Mouse (Mus musculus) CH12F3 (cell line): Measurements from ENCODE around the gene Lcorl.

Source experiments
- in situ Hi-C: fragments of 300-500 bp; cut with MboI; formaldehyde crosslinking; loops from 2 replicates; pipeline ENCODE4 v1.14.3; 2020; ENCODE audit warnings: low sequenced_read_pairs

Gene Lcorl

DNA sequence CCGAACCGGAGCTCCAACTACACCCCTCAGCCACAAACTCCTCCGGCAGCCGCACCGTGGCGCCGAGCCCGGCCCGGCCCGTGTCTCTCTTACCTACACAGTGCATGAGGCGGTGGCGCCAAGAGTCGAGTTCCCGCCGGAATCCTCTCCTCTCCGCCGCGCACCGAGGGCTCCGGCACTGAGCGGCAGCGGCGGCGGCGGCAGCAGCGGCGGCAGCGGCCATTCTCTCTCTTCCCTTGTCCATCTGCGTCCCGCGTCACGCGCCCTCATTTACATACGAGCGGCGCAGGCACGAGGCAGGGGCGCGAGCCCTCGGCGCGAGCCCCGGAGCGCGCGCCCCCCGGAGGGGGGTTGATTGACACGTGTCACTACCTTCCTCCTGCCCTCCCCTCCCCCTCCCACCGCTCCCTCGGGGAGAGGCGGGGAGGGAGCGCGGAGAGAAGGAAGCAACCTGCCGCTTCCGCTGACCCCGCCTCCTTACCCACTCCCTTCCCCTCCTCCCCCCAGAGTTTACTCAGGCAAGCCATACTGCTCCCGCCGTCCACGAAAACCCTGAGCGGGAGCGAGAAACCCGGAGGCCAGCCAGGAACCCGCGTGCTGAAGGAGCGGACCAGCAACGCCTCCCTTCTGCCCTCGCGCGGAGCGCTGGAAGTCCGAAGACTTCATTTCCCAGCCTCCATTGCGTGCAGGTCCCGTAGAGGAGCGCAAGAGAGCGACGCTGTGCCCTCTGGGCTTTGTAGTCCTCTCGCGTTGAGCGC, at the start of gene Lcorl:
Gene Lcorl, minus strand, starts transcription at position 362 of the 758 bp plus-strand sequence.
- in situ Hi-C loops = no loop called here

DNA sequence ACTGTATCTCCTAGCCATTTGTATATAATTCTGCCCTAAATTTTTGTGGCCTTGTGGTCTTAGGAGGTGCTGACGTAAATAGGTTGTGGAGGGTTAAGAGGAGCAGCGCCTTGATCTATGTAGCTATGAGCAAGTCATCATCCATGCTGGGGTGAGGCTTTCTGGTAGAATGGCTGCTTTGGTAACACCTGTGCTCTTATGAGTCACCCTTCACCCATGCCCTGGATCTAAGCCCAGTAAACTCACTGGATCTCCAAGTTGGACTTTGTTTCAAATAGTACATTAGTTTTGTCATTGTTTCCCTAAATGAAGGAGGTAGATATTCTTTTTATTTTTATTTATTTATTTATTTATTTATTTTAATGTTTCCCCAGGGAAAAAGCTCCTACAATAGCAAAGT, 47.3 kb upstream of the Lcorl start:
- in situ Hi-C loops = no loop called here

DNA sequence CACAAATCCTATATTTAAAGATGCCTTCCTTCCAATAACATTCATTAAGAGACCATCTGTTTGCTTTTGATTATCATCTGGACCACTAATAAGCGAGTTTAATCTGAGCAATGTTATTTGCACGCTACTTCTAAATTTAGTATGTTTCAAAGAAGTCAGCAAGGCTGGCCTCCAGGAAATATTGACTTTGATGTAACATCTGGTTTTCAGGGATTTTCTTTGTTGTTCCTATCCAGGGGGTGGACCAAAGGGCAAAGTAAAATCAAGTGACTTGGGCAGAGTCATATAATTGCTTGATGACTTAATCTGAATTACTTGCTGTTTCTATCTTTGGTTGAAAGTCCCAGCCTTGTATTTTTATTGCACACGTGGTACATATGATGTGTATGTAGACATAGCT, 45.8 kb upstream of the Lcorl start:
- in situ Hi-C loops = no loop called here

DNA sequence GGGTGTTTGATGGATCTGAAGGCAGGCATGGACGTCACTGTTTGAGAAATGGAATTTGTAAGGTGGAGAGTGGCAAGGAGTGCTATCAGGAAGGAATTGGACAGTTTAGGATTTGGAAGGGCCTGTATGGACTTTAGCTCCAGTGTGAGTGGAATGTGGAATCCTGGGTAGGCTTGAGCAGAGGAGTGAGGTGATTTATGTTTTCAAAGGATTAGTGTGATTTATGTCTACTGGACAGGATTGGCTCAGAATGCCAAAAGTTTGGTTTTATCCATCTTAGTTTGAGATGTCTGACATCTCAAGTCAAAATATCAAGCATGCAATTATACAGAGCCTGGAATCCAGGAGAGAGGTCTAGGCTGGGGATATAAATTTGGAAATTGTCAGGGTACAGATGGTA, 37.9 kb upstream of the Lcorl start:
- in situ Hi-C loops = no loop called here

DNA sequence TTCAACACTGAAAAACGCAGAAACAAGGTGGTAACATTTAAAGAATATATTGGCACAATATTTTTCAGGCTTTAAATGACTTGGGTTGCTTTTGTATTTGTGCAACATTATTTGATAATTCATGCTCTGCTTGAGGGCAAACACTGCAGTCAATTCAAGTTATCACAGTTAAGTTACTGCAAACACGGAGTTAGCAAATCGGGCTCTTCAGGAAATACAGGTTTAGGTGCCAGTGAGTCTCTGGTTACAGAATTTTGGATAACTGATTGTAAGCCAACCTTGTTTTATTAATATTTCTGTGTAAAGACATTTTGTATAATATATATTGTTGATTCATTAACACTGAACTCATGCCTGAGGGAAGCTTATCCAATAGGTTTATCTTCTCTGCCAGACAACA, 36.3 kb upstream of the Lcorl start:
- in situ Hi-C loops = no loop called here

- in situ Hi-C loops = no loop called here
Measured at GRCm38 (mm10) chr5:45876328-45876727, 18.9 kb upstream of the Lcorl start.

DNA sequence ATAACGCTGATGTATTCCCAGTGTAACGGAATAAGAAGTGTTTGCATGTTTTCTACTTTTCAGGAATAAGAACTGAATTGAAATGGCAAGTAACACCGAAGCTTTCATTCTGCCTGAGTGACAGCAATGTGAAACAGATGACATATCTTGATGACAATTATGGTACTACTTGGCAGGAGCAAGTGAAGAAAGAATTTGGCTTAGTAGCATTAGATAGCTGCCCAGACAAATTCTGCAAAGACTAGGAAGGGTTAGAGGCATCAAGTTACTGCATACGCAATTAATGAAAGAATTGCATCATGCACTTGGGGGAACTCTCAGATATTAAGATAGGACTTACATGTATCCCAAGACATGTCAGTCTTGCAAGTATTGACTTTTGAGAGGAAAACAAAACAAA, 18.1 kb upstream of the Lcorl start:
- in situ Hi-C loops = no loop called here

DNA sequence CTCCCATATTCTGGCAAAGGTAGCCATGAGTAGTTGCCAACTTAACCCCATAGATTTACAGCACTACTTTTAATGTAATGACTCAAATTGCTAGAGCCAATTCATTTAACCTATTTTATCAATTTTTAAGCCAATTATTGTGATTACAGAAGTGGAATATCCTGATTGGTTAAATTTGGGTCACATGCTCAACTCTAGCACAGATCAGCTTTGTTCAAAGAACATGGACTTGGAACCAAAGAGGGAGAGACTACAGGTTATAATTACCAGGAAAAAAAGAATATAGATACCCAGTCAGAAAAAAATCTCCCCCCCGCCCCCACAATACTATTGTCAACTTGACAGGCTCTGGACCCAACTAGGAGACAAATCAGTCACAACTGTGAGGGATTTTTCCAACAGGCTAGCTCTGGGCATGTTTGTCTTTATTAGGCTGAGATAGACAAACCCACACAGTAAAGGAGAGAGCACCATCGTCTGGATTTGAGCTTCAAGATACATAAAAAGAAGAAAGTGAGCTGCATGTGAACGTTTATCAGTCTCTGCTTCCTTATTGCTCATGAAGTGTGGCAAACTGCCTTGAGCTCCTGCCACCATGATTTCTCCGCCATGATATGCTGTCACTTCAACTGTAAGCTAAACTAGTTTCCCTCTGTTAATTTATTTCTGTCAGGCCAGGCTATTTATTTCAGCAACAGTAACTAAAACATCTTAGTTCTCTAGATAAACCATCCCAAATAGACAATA, 17.0 kb upstream of the Lcorl start:
- in situ Hi-C loops = no loop called here

DNA sequence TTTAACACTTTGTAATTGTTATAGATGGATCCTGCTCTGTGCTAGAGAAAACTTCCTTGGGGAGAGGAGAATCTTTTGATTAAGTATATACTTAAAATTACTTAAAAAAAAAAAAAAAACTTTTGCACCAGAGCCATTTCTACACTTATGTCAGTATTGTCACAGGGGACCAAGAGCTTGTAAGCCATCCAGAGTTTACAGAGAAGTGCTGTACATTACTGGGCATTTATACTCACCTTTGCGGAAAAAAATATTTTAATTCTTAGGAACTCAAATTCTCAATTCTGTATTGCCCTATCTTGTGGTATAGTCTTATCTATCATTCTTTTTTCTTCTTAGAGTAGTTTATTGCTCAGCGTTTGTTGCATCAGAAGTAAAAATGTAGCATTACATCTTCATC, 953 bp upstream of the Lcorl start:
- in situ Hi-C loops = no loop called here

DNA sequence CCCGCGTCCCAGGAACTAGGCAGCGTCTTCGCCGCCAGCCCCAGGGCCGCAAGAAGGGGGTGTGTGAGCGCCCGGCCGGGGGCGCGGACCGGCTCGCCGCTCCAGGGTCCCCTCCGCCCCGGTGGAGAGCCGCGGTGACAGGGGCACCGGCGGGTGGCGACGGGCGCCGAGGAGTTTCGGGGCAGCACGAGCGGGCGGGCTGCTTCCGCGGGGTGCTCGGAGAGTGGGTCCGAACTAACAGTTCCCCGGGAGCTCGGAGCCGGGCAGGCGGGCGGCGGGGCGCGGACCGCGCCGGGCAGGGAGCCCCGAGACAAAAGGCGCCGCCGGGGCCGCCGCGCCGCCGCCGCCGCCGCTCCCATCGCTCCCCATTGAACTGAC, 550 bp downstream of the Lcorl start:
- in situ Hi-C loops = no loop called here

DNA sequence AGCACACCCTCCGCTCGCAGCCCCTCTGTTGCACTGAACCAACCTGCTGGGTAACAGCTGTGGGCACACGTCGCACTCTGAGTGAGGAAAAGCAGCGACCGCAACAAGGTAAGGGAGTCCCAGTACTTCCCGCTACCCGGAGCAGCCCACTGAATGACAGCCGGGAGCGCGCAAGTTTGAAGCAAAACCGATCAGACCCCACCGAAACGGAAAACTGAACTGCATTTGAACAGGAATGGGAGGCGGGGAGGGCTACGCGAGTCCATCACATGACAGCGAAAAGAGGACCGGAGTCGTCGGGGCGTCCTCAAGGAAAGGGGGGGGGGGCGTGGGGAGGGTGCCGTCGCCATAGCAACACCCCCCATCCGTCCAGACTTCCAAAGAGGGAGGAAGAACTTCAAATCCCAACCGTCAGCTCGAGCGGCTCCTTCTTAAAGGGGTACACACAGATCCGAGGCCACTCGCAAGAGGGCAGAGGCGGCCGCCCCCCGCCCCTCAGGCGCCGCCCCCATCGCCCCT, 1.1 kb downstream of the Lcorl start:
- in situ Hi-C loops = no loop called here

DNA sequence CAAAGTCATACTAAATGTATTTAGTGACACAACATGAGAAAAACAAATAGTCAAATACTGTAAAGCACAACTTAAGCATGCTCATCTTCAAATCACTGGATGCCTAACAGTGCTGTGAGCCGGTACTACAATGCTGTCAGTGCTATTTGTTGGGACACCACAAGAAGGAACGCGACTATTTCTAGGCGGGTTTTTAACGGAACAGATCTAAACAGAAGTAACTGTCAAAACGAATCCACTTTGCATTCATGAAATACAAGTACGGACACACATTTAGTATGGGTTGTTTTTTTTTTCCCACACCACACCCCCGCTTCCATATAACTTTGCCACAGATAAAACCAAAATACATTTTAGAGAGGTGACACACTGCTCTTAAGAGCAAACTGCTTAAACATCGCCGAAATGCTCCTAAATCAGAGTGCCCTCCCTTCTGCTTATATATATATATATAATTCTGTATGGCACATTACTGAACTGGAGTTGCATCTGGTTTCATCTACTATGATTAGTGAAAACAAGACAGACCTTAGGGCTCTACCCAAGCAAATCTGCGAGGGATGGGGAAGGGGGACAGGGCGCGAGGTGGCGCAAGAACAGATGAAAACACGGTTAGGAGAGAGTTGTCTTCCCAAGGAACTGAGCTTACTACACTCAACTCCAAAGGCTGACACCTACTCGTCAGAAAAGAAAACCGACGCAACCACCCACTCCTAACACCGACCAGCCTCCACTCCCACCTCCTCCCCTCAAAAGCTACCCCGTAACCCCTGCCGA, 1.7 kb downstream of the Lcorl start:
- in situ Hi-C loops = no loop called here

GRCm38 (mm10) chr5:45844723-45845122, 12.7 kb downstream of the Lcorl start:
- in situ Hi-C loops = no loop called here

DNA sequence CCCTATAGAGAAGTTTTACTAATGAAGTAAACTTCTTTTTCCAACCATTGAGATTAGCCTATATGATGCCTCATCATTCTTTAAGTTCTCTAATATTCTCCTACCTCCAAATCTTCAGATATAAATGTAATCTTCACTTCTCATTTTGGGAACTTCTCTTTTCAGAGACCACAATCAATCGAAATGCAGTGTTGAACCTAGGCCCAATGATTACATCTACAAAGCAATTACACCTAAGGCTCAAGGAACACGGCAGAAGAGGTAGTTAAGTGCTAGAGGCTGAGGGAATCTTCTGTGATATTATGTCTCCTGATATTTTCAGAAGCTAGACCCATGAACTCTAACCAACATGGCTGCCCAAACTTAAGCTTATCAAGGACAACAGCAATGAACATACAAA, 22.3 kb downstream of the Lcorl start:
- in situ Hi-C loops = no loop called here

GRCm38 (mm10) chr5:45811527-45811926, 45.9 kb downstream of the Lcorl start:
- in situ Hi-C loops = no loop called here

DNA sequence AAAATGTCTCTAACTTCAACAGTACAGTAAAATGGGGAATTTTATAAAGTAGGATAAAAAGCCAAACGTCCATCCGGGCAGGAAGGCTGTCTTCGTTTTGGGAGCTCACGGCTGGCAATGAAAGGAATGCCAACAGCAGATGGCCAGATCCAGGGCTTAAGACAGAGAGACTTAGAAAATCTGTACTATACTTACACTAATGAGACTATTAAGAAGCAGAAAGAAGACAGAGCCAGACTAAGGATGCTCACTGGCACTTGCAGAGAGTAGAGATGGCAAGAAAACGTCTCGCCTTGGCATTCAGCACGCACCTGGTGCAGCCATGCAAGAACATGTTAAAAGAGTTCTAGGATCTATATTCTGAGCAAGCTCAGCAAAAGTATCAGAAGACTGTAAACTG, 65.6 kb downstream of the Lcorl start:
- in situ Hi-C loops = no loop called here

DNA sequence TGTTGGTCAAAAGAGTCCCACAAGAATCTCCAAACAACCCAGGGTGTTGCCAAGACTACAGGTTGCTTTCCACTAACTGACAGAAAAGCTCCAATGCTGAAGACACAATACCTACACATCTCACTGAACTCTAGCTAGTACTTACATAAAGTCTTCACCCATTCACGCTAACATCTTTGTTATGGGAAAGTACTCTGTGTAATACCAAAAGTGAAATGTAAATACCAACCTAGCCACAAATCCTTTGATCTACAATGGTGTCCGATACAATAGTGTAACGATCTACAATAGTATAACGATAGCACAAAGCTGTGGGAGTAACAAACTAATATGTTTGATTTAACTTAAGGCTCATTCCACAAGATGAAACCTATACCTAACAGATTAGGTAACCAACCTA, 67.2 kb downstream of the Lcorl start:
- in situ Hi-C loops = no loop called here

DNA sequence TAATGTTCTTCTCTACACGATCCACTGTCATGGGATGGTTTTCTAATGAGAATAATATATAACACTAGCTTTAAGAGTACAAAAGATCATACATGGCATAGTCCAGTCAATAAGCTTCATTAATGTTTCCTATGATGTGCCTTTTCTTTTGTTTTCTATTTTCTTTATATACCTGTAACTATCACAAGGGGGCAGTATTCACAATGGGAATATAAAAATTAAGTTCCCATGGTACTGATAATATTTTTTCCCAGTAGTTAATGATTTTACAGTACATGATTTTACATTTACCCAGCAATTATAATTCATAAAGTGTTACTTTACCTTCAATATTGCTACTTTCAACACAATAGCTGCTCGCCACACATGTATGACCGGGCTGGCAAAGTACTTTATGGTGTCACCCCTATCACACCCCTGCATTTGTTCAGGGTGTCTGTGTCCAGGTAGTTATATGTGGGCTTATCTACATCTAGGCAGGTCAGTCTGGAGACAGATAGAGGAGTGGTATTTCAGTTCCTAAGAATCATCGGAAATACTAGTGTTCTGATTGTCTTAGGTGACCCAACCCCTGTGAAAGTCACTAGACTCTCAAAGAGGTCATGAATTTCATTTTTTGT, 99.8 kb downstream of the Lcorl start:
- in situ Hi-C loops = loop anchor here (10.0 kb wide), 1 partner anchor 587 kb away; no protein-coding TSS in a partner anchor

DNA sequence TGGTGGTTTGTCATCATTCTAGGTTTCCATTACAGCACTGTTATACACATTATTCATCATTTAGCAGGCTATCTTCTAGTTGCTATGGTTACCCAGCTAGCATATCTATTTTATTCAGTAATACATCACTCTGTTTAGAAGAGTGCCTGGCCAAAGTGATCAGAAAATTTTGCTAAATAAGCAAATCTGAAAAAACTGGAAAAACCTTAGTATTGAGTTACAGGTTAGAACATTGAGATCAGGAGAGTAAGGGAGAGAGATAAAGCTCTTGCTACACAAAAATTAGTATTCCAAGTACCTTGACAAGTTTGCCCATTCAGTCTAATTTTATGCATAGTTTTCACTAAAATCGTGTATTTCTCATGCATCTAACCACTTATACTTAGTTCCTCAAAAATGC, 119.5 kb downstream of the Lcorl start:
- in situ Hi-C loops = no loop called here

DNA sequence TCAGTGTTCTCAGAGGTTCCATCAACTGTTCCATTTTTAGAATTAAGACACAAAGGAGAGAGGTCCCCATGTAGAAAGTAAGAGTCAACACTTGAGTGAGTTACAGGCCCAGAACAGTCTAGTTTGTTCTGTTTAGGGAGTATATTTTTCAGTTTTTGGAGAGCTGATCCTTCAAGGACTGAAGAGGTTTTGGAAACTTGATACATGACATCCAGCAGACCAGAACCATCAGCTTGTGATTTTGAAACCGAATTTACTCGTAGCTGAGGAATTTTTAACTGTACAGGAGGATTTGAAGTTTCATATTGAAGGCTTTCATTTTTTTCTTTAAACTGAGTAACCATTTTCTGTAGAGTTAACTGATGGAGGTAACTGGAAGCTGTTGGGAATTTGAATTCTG, 123.7 kb downstream of the Lcorl start:
- in situ Hi-C loops = no loop called here

GRCm38 (mm10) chr5:45718848-45719488, 138.4 kb downstream of the Lcorl start:
- in situ Hi-C loops = no loop called here
